Comparison of ENCODE assay signal across 15 mouse cellular contexts in genomic region chr4:59338896-59339535, GRCm38 (mm10).
"Had no signal": no experiment of that assay in that cellular context is flagged by ENCODE, and none has a peak within 500 bp of the region (broad histone marks: within the 10 kb centered on the region; RNA-seq: fewer than 3 reads in every experiment).

No protein-coding gene starts in this region.

- H3K27ac ChIP-seq: left cerebral cortex, adult 2 months; limb, embryonic 10.5 days; liver, embryonic 15.5 days; macrophage; midbrain, embryonic 12.5 days; neural tube, embryonic 15.5 days; stomach, embryonic 15.5 days had no signal

- H3K36me3 ChIP-seq: limb, embryonic 10.5 days; midbrain, embryonic 12.5 days; neural tube, embryonic 15.5 days; stomach, embryonic 15.5 days had no signal

- H3K4me1 ChIP-seq: limb, embryonic 10.5 days had no signal

- ATAC-seq: intestine, postnatal 0 days; midbrain, embryonic 16.5 days had no signal

- DNase-seq: kidney, adult 8-10 months; kidney, postnatal 25 days; lung, embryonic 14.5 days; lung, postnatal 10 days; thymus, postnatal 36 days had no signal

- H3K27me3 ChIP-seq: liver, embryonic 15.5 days; megakaryocyte, embryonic 14.5 days; neural tube, embryonic 15.5 days; stomach, embryonic 15.5 days had no signal

- H3K9me3 ChIP-seq: limb, embryonic 10.5 days; liver, embryonic 15.5 days; megakaryocyte, embryonic 14.5 days; midbrain, embryonic 12.5 days; neural tube, embryonic 15.5 days; stomach, embryonic 15.5 days had no signal

- H3K4me3 ChIP-seq: left cerebral cortex, adult 2 months; limb, embryonic 10.5 days; liver, embryonic 15.5 days; megakaryocyte, embryonic 14.5 days; midbrain, embryonic 12.5 days; neural tube, embryonic 15.5 days; stomach, embryonic 15.5 days had no signal
